Mouse (Mus musculus): ENCODE measurements at regions not wholly inside any gene's neighbourhood (a gene's known extent, or its start where the extent isn't known, plus 50 kb on each side); places are given as distances from the start of the nearest gene placed in this dataset.

GRCm38 (mm10) chr16:71835325-71835724 is 472.8 kb upstream of the Robo1 start:
- TF ChIP-seq CTCF (IDR thresholded peaks at IDR 0.05) (no peak), EP300 (IDR thresholded peaks at IDR 0.05) (no peak)

Measured in lung, postnatal 0 days (tissue).